Mouse (Mus musculus) intestine, embryonic 14.5 days (tissue): ENCODE measurements at regions not wholly inside any gene's neighbourhood (a gene's known extent, or its start where the extent isn't known, plus 50 kb on each side); places are given as distances from the start of the nearest gene placed in this dataset.

Source experiments
- ATAC-seq: fragments of 200-750 bp; cut with Nextera tagmentation; replicated peaks from 2 replicates; pipeline ENCODE4 v1.8.0; 2017; ENCODE audit warnings: low read depth, moderate number of reproducible peaks, moderate TSS enrichment, moderate library complexity; ENCODE audit not compliant: low FRiP score, low TSS enrichment
- DNase-seq: peaks from one replicate; pipeline ENCODE4 v3.0.0-alpha.2; 2018; ENCODE audit warnings: low spot score
- H3K27ac ChIP-seq: fragments of 300-500 bp; sonication (generic); 2 replicates; pipeline ENCODE4 v1.5.1; 2014; ENCODE audit warnings: low read depth, mild to moderate bottlenecking, control low read depth
- H3K27me3 ChIP-seq: fragments of 300-500 bp; sonication (generic); replicated peaks from 2 replicates; pipeline ENCODE4 v1.6.1; 2014; ENCODE audit warnings: low read length, control low read depth; ENCODE audit not compliant: control insufficient read depth, insufficient read depth
- H3K36me3 ChIP-seq: fragments of 300-500 bp; sonication (generic); 2 replicates; pipeline ENCODE4 v1.6.1; 2014; ENCODE audit warnings: low read length, control low read depth; ENCODE audit not compliant: control insufficient read depth, insufficient read depth
- H3K4me1 ChIP-seq: fragments of 300-500 bp; sonication (generic); replicated peaks from 2 replicates; pipeline ENCODE4 v1.6.1; 2014; ENCODE audit warnings: low read length, control low read depth, mixed read lengths; ENCODE audit not compliant: control insufficient read depth, insufficient read depth
- H3K4me2 ChIP-seq: fragments of 300-500 bp; sonication (generic); 2 replicates; pipeline ENCODE4 v1.6.1; 2014; ENCODE audit warnings: low read length
- H3K4me3 ChIP-seq: fragments of 300-500 bp; sonication (generic); 2 replicates; pipeline ENCODE4 v1.5.1; 2014; ENCODE audit warnings: low read depth, low read length, control low read depth, mixed read lengths
- H3K9ac ChIP-seq: fragments of 300-500 bp; sonication (generic); 2 replicates; pipeline ENCODE4 v1.6.1; 2014; ENCODE audit warnings: mild to moderate bottlenecking, low read length
- H3K9me3 ChIP-seq: fragments of 300-500 bp; sonication (generic); 2 replicates; pipeline ENCODE4 v1.6.1; 2016; ENCODE audit warnings: low read length, control low read depth; ENCODE audit not compliant: control insufficient read depth
- WGBS: fragments of 180-500 bp; shearing (Covaris S2); extraction: QIAGEN DNeasy Blood & Tissue Kit; methylation state at CpG from one replicate; pipeline ENCODE4 v1.1.7; 2014; 5-methylcytosine and 5-hydroxymethylcytosine counted together

- Histone ChIP-seq H3K36me3 (no peaks in the 10 kb centered on the region), H3K4me2 (no peak overlapping the region), H3K27ac (no peak overlapping the region), H3K27me3 (peaks cover 7% of the 10 kb centered on the region), H3K9ac (no peak overlapping the region), H3K4me3 (no peak overlapping the region), H3K4me1 (no peaks in the 10 kb centered on the region), H3K9me3 (no peaks in the 10 kb centered on the region)
- WGBS: 89% methylated on average over 8 of the region's 8 CpGs
- ATAC-seq (no peak), DNase-seq (no peak)
Observed at GRCm38 (mm10) chr4:107736866-107737265, 52.8 kb upstream of the Dmrtb1 start.

DNA sequence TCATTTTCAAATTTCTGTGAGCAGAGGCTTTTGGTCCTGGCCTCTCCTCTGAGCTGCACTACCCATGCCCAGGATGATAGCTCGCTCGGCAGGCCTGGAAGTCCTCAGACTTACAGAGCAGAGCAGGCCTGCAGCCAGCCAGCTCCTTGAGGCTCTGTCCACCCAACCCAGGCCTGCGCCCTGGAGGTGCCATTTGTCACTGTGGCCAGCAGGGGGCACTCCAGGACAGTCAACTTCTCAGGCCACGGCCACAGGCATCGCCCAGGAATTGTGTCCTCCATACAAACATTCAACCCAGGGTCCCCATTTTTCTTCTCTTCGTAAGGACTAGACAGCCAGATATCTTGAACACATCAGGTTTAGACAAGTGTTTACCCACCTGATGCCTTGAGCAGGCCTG, 53.9 kb upstream of the Dmrtb1 start:
- DNase-seq (peak; percentile 96), ATAC-seq (peak; percentile 80)
- no peak overlapping the region for H3K9ac ChIP-seq
- peaks cover 7% of the 10 kb centered on the region for H3K27me3 ChIP-seq
- no peaks in the 10 kb centered on the region for H3K4me1 ChIP-seq
- no peak overlapping the region for H3K4me3 ChIP-seq
- H3K4me2 ChIP-seq: no peak overlapping the region
- H3K9me3 ChIP-seq: no peaks in the 10 kb centered on the region
- no peak overlapping the region for H3K27ac ChIP-seq
- 3% methylated on average over 6 of the region's 6 CpGs for WGBS
- H3K36me3 ChIP-seq: no peaks in the 10 kb centered on the region

DNA sequence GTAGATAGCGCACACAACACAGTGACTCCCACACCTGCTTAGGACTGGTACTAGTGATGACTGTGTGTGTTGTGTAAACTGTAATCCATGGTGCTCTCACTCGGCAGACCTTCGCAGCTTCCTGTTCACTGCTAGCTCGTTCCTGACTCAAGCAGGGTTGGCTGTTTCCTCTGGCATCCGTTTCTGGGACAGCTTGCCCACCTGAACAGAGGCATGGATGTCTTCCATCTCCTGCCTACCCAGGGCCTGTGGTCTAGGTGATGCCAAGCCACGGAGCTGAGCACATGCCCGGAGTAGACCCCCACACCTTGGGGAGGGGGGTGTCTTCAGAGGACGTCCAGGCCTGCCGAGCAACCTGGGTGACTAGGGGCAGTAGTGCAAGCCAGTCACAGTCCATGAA, 54.7 kb upstream of the Dmrtb1 start:
- H3K27ac ChIP-seq: no peak overlapping the region
- H3K4me3 ChIP-seq: no peak overlapping the region
- no peaks in the 10 kb centered on the region for H3K36me3 ChIP-seq
- H3K4me1 ChIP-seq: no peaks in the 10 kb centered on the region
- 68% methylated on average over 9 of the region's 9 CpGs for WGBS
- ATAC-seq (no peak), DNase-seq (no peak)
- no peak overlapping the region for H3K9ac ChIP-seq
- peaks cover 7% of the 10 kb centered on the region for H3K27me3 ChIP-seq
- H3K9me3 ChIP-seq: no peaks in the 10 kb centered on the region
- no peak overlapping the region for H3K4me2 ChIP-seq

DNA sequence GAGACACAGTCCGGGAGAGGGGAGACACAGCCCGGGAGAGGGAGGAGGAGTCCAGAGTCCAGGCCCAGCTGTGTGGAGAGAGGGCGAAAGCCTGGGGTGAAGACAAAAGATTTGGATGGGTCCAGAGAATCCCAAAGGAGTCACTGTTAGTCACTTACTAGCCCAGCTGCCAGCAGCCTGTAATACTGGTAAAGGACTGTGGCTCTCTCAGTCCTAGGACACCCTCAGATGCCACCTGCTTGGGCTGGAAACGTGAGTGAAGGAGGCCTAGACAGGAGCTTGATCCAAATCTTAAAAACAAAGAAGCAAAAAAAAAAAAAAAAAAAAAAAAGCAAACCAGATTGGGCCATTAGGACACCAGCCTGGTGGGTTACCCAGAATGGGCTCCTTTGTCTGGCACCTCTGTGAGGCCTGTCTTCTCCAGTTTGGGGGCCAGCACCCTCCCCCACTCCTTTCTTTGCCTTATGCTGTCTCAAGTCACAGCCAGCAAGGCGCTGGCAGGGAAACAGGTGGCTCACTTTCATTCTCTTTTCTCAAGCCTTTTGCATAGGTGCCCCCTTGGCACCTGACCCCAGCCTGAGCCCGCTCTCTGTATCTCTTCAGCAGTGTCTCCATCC, 55.9 kb upstream of the Dmrtb1 start:
- no peaks in the 10 kb centered on the region for H3K4me1 ChIP-seq
- H3K4me3 ChIP-seq: no peak overlapping the region
- DNase-seq (no peak), ATAC-seq (no peak)
- no peaks in the 10 kb centered on the region for H3K27me3 ChIP-seq
- H3K9ac ChIP-seq: no peak overlapping the region
- H3K36me3 ChIP-seq: no peaks in the 10 kb centered on the region
- no peak overlapping the region for H3K4me2 ChIP-seq
- no peak overlapping the region for H3K27ac ChIP-seq
- H3K9me3 ChIP-seq: no peaks in the 10 kb centered on the region
- WGBS: 82% methylated on average over 6 of the region's 6 CpGs

DNA sequence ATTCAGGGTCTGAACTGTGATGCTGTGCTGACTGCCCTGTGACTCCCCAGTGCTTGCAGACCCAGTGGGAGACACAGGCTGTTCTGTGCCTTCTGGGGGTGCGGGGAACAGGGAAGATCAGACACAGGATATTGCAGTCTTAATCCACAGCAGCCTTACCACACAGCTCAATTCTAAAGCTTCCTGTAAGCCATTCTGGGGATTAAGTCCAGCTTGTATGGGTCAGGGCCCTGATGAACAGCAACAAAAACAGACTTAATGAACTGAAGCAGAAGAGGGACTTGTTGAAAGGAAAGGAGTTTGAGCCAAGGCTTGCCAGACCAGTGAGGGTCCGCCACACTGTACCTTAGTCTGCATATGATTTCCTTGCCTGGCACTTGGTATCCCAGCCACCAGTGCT, 58.4 kb upstream of the Lrp8 start:
- Histone ChIP-seq H3K9me3 (no peaks in the 10 kb centered on the region), H3K27me3 (no peaks in the 10 kb centered on the region), H3K9ac (no peak overlapping the region), H3K27ac (no peak overlapping the region), H3K4me2 (no peak overlapping the region), H3K4me3 (no peak overlapping the region), H3K36me3 (no peaks in the 10 kb centered on the region), H3K4me1 (no peaks in the 10 kb centered on the region)
- DNase-seq (no peak), ATAC-seq (no peak)
- WGBS: 91% methylated on average over 2 of the region's 2 CpGs

DNA sequence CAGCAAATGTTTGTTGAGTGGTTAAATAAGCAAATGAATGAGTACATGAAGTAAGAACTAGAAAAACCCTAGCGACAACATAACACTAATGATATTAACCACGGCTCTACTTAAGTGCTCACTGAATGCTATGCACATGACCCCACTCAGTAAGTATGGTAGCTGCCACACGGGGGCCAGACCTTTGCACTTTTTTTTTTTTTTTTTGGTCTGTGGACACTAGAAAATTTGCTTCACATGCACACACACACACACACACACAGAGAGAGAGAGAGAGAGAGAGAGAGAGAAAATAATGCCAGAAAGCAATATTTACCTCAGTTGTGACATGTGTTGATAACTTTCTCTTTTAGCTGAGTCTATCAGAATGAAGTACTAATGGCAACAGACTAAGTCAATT, 55.7 kb upstream of the Lrp8 start:
- no peaks in the 10 kb centered on the region for H3K9me3 ChIP-seq
- H3K4me3 ChIP-seq: no peak overlapping the region
- H3K4me1 ChIP-seq: no peaks in the 10 kb centered on the region
- H3K4me2 ChIP-seq: no peak overlapping the region
- no peaks in the 10 kb centered on the region for H3K27me3 ChIP-seq
- H3K27ac ChIP-seq: no peak overlapping the region
- H3K9ac ChIP-seq: no peak overlapping the region
- ATAC-seq: no peak
- 59% methylated on average over 3 of the region's 3 CpGs for WGBS
- H3K36me3 ChIP-seq: no peaks in the 10 kb centered on the region
- no peak for DNase-seq

GRCm38 (mm10) chr4:107746923-107747431, 55.1 kb upstream of the Lrp8 start:
- Histone ChIP-seq H3K27me3 (no peaks in the 10 kb centered on the region), H3K9me3 (no peaks in the 10 kb centered on the region), H3K4me1 (no peaks in the 10 kb centered on the region), H3K36me3 (no peaks in the 10 kb centered on the region), H3K27ac (no peak overlapping the region), H3K9ac (no peak overlapping the region), H3K4me3 (no peak overlapping the region), H3K4me2 (no peak overlapping the region)
- DNase-seq (no peak), ATAC-seq (no peak)
- whole genome bisulfite sequencing: 82% methylated on average over 5 of the region's 5 CpGs

DNA sequence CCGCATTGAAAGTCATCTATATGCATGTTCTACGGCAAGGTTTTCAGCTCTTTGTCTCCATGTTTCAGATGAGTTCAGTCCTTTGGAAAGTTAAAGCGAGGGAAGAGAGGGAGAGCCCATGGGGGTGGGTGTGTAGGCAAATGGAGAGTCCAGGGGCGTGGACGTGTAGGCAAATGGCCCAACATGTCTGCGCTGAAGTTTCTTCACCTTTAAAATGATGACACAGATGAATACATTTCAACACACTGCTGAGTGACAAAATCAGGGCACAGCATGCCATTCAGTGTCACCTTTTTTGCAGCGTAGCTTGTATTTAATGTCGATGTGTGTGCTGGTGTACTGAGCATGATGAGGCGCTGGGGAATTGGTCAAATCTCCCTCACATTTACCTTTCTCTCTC, 54.6 kb upstream of the Lrp8 start:
- 87% methylated on average over 9 of the region's 9 CpGs for WGBS
- H3K36me3 ChIP-seq: no peaks in the 10 kb centered on the region
- no peak for DNase-seq
- H3K4me2 ChIP-seq: no peak overlapping the region
- no peaks in the 10 kb centered on the region for H3K9me3 ChIP-seq
- H3K27ac ChIP-seq: no peak overlapping the region
- no peaks in the 10 kb centered on the region for H3K4me1 ChIP-seq
- no peak for ATAC-seq
- no peaks in the 10 kb centered on the region for H3K27me3 ChIP-seq
- no peak overlapping the region for H3K4me3 ChIP-seq
- no peak overlapping the region for H3K9ac ChIP-seq

DNA sequence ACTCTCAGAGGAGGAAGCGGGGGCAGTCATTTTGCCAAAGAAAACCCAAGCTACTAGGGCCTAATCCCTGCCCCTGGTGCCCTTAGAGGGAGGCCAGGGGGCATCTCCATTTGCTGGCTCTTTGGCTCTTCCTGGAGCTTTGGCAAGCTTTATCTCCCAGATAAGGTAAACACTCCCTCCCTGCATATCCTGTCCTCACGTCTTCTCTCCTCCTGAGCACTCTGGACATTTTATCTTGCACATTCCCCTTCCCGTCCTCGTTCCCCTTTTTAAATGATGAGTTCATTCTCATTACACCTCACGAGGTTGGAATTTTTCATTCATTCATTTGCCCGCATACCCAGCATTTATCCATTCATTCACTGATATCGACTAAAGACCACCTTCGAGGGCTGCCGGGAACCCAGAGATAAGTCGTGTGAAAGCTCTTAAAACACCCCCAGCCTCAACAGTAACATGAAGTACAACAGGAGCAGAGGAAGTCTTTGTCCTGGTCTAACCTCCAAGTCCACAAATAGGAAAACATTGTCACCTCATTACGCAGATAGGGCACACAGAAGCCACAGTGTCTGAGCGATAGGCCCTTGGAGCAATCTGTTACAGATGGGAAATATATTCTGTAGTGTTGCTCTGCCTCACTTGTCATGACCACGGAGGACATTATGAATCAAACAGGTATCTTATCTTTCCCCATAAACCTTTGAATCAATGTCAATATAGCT, 54.0 kb upstream of the Lrp8 start:
- DNase-seq (no peak), ATAC-seq (no peak)
- Histone ChIP-seq H3K9me3 (no peaks in the 10 kb centered on the region), H3K9ac (no peak overlapping the region), H3K27ac (no peak overlapping the region), H3K4me2 (no peak overlapping the region), H3K4me3 (no peak overlapping the region), H3K36me3 (no peaks in the 10 kb centered on the region), H3K27me3 (no peaks in the 10 kb centered on the region), H3K4me1 (no peaks in the 10 kb centered on the region)
- 44% methylated on average over 13 of the region's 13 CpGs for WGBS
